Mouse (Mus musculus) left cerebral cortex, adult 2 months (tissue): ENCODE data around the gene Gm12248. TPM values are rescaled to one million over a fixed set of nuclear protein-coding genes. Genes with fewer than 3 reads are reported as not detected.

Experiments
- DNase-seq, 2 experiments: peaks; one replicate each; pipeline ENCODE4 v3.0.0; 2021 to 2022; ENCODE audit warnings: low spot score in 2 of 2, mixed read lengths in 1 of 2; ENCODE audit errors: extremely low spot score in 1 of 2
- H3K27ac ChIP-seq: fragments of 200-600 bp; 2 replicates; pipeline ENCODE4 v1.8.1; 2022
- H3K4me3 ChIP-seq: fragments of 200-600 bp; 2 replicates; pipeline ENCODE4 v1.8.1; 2022
- CTCF ChIP-seq: fragments of 200-600 bp; IDR thresholded peaks from 2 replicates; pipeline ENCODE4 v1.8.1; 2022; ENCODE audit warnings: antibody characterized with exemption, mild to moderate bottlenecking, moderate library complexity
- intact Hi-C: fragments of 180-260 bp; cut with DNase I; formaldehyde crosslinking; loops from one replicate; pipeline ENCODE4 v1.15.1; 2025
- total RNA-seq, 2 experiments: library from RNA; stranded (reverse); gene quantifications; 2 replicates each; pipeline ENCODE4 v1.2.3; 2021

Gene Gm12248
- total RNA-seq, 2 experiments from 2014 or later, result not detected

DNA sequence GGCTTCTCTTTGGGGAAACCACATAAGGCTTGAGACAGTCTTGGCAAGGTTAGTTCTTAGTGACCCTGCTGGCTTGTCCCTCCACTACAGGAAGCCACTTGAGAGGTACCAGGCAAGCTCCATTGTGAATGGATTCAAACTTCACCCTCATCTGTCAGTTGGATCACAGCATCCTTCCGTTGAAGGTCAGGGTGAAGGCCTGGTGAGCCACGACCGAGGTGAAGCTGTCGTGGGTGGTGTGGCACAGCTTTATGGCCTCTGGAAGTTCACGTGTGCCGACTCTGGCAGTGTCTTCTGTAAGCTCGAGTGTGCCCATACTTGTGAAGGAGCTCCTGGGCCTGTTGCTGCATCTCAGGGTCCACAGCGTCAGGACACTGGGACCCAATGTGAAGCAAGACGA, 28.4 kb upstream of the Gm12248 start:
- intact Hi-C loops, result no loop called here
- Histone ChIP-seq H3K27ac (no peak overlapping the region), H3K4me3 (no peak overlapping the region)
- TF ChIP-seq CTCF, result no peak
- DNase-seq, result no peak

DNA sequence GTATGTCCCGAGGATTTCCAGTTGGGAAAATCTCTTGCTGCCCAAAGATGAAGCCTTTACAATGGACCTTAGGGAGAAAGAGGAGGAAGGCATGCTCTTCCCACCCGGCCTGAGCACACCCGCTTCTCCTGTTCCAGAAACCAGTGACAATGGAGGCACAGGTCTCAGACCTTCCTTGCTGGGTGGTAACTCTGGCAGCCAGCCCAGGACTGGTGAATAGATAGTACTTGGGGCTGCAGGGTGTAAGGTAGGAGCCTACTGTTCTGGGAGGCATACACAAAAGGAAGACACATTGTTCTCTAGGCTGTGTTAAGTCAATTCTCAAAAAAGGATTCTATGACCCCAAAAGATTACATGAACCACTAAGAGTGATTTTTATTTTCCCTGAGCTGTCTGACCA, 27.7 kb upstream of the Gm12248 start:
- TF ChIP-seq CTCF, result no peak
- Histone ChIP-seq H3K4me3 (no peak overlapping the region), H3K27ac (no peak overlapping the region)
- intact Hi-C loops, result no loop called here
- DNase-seq, result no peak

DNA sequence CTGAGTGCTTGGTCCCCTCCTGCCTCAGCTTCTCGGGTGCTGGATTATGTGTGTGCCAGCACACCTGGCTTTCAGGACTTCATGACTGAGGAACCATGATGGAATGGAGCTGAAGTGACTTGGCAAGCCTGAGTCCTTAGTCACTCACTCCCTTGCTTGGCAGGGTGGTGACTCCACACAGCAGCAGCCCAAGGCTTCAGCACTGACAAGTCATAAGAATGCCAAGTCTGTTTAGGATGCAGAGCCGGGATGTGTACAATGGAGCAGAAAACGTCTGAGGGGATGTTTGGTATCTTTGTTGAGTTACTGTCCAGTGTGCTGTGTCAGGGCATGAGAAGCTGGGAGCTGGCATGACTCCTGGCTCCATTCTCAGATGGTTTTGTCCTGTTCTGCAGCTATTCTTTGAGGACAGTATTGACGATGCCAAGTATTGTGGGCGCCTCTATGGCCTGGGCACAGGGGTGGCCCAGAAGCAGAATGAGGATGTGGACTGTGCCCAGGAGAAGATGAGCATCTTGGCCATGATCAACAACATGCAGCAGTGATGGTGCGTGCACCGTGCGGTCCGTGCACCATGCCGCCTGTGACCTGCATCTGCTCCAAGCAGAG, 24.2 kb upstream of the Gm12248 start:
- intact Hi-C loops, result no loop called here
- Histone ChIP-seq H3K4me3 (no peak overlapping the region), H3K27ac (no peak overlapping the region)
- no peak for DNase-seq
- TF ChIP-seq CTCF, result no peak

DNA sequence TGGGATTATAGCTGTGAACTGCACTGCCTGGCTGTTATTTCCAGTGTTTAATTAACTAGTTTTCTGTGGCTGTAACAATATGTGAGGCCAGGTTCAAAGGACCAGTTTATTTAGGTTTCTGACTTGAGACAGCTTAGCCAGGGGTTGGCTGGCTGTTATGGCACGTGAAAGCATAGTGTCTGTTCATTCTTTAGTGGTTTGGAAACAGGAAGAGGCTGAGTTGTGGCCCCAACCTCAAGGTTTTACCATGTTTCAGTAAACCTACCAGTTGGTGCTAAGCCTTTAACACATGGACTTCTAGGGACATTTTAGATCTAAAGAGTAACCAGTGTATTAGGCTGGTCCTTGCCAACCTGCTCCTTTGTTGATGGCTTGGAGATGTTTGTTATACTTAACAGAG, 23.6 kb upstream of the Gm12248 start:
- no peak for DNase-seq
- Histone ChIP-seq H3K4me3 (no peak overlapping the region), H3K27ac (no peak overlapping the region)
- intact Hi-C loops, result no loop called here
- TF ChIP-seq CTCF, result no peak

DNA sequence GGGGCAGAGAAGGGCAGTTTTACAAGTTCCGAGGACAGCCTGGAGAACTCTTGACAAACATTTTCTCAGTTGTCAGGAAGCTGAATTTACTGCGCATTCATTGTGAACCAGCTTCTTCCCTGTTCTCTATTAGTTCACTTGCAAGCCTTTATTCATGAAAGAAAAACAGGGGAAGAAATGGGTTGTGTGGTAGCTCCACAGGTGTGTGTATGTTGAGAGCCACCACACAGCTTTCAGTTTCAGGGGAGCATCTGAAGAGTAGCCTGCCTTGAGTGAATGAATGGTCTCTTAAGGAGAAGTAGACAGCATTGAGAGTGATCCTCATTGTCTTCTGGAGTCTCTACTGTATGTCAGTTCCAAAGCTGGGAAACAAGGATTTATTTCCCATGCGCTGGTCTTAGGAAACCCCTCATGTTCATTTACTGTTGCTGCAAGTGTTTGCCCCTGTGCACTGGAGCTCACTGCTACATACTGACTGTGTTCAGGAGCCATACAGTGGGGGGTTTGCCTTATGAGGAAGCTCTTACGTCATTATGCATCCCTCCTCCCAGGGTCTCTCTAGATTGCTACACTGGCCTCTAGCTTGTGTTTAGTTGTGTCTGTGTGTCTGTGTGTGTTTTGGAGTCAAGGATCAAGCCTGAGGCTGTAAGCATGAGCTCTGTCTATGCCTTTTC, 14.9 kb upstream of the Gm12248 start:
- no peak for DNase-seq
- Histone ChIP-seq H3K4me3 (no peak overlapping the region), H3K27ac (no peak overlapping the region)
- no peak for TF ChIP-seq CTCF
- intact Hi-C loops, result loop anchor here (10.0 kb wide), 2 partner anchors 197 to 303 kb away; partner anchors contain the start of genes Sap30l and Zfp692

DNA sequence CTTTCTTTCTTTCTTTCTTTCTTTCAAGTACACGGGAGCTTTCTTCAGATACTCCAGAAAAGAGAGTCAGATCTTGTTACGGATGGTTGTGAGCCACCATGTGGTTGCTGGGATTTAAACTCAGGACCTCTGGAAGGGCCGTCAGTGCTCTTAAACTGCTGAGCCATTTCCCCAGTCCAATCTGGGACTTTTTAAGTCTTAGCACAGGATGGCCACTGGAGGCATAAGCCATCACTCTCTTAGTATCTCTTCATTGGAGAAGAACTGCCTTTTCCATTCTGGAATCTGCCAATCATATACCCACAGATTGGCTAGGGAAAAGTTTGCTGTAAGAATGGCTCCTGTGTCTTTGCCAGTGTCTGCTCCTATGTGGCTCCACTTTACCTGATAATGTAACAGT, 14.1 kb upstream of the Gm12248 start:
- Histone ChIP-seq H3K4me3 (no peak overlapping the region), H3K27ac (no peak overlapping the region)
- TF ChIP-seq CTCF, result peak; percentile 29
- intact Hi-C loops, result loop anchor here (10.0 kb wide), 2 partner anchors 198 to 302 kb away; partner anchors contain the start of genes Sap30l and Zfp692
- DNase-seq, result no peak

DNA sequence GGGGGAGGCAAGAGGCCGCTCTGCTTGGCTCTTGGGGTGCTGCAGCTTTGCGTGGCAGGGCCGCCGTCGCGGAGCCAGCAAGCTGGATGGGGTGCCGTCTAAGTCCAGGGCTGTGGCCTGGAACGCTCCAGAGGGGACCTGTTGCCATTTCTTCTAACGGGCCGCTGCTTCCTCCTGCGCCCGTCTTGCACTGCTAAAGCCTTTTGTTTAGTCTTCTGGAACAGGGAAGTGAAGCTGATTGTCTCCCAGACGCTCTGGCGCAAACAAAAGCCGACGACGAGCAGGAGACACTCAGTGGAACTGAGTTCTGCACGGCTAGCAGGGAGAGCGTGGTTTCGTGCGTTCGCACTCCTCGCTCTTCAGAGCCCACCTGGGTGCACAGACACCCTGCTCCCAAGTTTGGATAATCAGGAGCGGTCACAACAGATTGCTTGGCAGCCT, 11.4 kb upstream of the Gm12248 start:
- Histone ChIP-seq H3K4me3 (peak overlapping the region; percentile 95), H3K27ac (peak overlapping the region; percentile 81)
- DNase-seq, result no peak
- TF ChIP-seq CTCF, result no peak
- intact Hi-C loops, result loop anchor here (5.0 to 10.0 kb wide), 3 partner anchors 142 to 300 kb away; partner anchors contain the start of genes Sap30l and Zfp692

DNA sequence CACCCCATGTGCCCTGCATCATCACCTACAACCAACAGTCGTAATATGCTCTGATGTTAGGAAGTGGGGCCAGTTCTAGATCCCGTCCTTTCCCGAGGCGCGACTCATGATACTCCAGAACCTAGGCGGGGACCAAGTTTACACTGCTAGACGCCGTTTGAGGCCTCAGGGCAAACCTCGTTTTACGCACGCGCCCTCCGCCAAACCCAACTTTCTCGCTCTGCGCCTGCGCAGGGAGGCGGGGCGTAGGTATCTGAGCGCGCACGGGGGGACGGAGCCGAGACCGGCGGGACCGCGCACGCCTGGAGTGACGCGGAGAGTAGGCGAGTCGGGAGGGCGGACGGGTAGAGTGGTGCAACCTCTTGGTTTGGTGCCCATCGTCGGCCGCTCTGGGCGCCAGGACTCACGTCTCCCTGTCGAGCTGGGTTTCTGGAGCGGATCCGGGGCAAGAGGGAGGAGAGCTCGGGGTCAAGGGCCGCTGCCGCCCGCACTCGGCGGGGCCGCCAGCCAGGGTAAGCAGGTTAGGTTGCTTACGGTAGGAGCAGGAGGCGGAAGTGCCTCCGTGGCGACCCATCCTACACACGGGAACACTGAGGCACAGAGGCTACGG, 10.9 kb upstream of the Gm12248 start, which contains the start of gene Cnot8:
TSS of gene Cnot8 (plus strand) at position 457 of the 610 bp plus-strand sequence.
- peak within 1 kb of the TSS; percentile 86 for H3K27ac ChIP-seq
- no peak; the same call in 1 of the 2 replicates for TF ChIP-seq CTCF
- DNase-seq, result peak; percentile 99
- peak within 1 kb of the TSS; percentile 95 for H3K4me3 ChIP-seq
- intact Hi-C loops, result loop anchor here (1.0 to 10.0 kb wide), 4 partner anchors 96 to 299 kb away; partner anchors contain the start of genes Sap30l and Zfp692

DNA sequence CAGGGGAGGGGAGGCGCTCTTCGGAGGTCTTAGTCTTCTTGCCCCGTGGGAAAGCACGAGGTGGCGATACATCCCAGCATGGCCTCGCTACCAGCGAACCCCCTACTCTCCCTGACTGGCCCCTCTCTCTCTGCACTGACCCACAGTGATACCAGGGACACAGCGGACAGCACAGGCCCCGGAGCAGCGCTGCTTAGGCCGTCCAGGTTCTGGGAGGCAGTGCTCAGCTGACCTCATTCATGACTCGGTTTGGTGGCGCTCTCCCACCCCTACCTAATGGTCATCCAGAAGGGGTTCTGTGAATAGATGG, 10.4 kb upstream of the Gm12248 start:
- intact Hi-C loops, result loop anchor here (1.0 to 10.0 kb wide), 4 partner anchors 95 to 298 kb away; partner anchors contain the start of genes Sap30l and Zfp692

DNA sequence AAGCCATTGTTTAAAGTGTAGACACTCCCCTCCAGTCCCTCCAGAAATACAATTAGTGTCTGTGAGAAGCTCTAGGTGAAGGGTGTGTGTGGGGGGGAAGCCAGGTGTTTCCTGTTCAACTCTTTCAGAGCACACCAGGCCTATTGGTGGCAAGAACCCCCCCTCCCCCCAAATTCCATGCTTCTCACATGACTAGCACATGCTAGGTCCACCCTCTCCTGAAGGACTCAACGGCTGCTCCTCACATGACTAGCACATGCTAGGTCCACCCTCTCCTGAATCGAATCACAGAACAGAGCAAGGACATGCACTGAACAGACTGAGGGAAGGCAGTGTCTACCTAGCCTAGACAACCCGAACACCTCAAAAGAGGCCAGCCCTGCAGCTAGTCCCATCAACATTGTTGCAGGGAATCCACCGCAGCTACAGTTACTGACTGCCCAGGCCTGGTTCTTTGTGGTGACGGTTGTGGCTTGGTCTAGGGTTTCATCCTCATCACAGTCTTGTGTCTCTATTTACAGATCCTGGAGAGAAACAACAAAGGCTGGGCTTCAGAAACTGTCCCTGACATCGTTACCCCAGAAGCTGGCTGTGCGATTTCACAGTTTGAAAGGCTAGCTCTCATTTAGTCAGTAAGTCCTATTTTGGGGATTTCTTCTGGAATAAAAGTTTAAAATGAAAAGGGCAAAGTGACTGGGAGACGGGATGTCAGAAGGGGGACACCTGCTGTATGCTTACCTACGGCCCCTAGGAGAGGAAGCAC, 9.8 kb upstream of the Gm12248 start:
- intact Hi-C loops, result loop anchor here (1.0 to 10.0 kb wide), 4 partner anchors 94 to 298 kb away; partner anchors contain the start of genes Sap30l and Zfp692
- DNase-seq, result no peak
- no peak overlapping the region for H3K4me3 ChIP-seq
- TF ChIP-seq CTCF, result no peak
- no peak overlapping the region for H3K27ac ChIP-seq

More for the DNA sequence above, 10.4 kb upstream of the Gm12248 start:
- no peak for TF ChIP-seq CTCF
- Histone ChIP-seq H3K27ac (peak overlapping the region; percentile 86), H3K4me3 (peak overlapping the region; percentile 95)
- peak in 1 of 2 experiments; percentile 26 for DNase-seq

DNA sequence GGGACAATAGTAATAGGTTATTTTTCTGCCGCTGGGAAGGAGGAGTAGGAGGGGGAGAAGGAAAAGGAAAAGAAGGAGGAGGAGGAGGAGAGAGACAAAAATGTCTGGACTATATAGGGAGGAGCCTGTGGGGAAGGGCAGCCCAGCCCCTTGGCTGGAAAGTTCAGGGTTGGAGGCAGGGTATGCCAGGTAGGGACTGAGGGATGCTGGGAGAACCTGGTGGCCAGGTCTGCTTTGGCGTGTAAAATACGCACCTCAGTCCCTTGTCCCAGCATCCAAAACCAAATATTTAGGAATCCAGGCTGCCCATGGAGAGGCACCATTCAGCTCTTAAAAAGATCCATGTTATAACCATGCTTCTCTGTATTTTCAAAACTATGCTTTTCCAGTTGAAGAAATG, 9.2 kb upstream of the Gm12248 start:
- no peak for DNase-seq
- Histone ChIP-seq H3K4me3 (no peak overlapping the region), H3K27ac (no peak overlapping the region)
- no peak for TF ChIP-seq CTCF
- intact Hi-C loops, result loop anchor here (5.0 to 10.0 kb wide), 3 partner anchors 140 to 297 kb away; partner anchors contain the start of genes Sap30l and Zfp692
